Mouse (Mus musculus) right cerebral cortex, postnatal 10 days (tissue): ENCODE data around the gene Arel1.
A peak's percentile ranks its signal among the peaks of the same experiment; 100 is the strongest.

ENCODE experiments used
- DNase-seq, 2 experiments: peaks; one replicate each; pipeline ENCODE4 v3.0.0; 2021; ENCODE audit warnings: low spot score in 2 of 2

The Arel1 gene

GRCm38 (mm10) chr12:84970428-84971096 is at the start of gene Arel1, which contains the start of gene Fcf1:
Gene Arel1 (minus strand): TSS chr12:84970900.
Gene Fcf1 (plus strand): TSS chr12:84970897.
- DNase-seq = peak; percentile 92 to 93

GRCm38 (mm10) chr12:85012185-85012584 is 41.5 kb upstream of the Arel1 start:
- DNase-seq = no peak

- no peak for DNase-seq
Observed at GRCm38 (mm10) chr12:85010541-85010940, 39.8 kb upstream of the Arel1 start.

- DNase-seq = no peak
Observed at GRCm38 (mm10) chr12:85009776-85010175, 39.1 kb upstream of the Arel1 start.

GRCm38 (mm10) chr12:85007021-85007420 is 36.3 kb upstream of the Arel1 start:
- no peak for DNase-seq

GRCm38 (mm10) chr12:85006206-85006605 is 35.5 kb upstream of the Arel1 start:
- DNase-seq = no peak

- no peak for DNase-seq
Observed at GRCm38 (mm10) chr12:84999053-84999452, 28.4 kb upstream of the Arel1 start.

- DNase-seq = peak; percentile 79 to 84
Observed at GRCm38 (mm10) chr12:84996501-84997398, 26.1 kb upstream of the Arel1 start.

- peak; percentile 99 for DNase-seq
Observed at GRCm38 (mm10) chr12:84996083-84996496, 25.4 kb upstream of the Arel1 start, which contains the start of gene Ylpm1. Gene Ylpm1 (plus strand): TSS chr12:84996321.

- no peak for DNase-seq
Observed at GRCm38 (mm10) chr12:84995112-84995761, 24.5 kb upstream of the Arel1 start.

GRCm38 (mm10) chr12:84989456-84989855 is 18.8 kb upstream of the Arel1 start:
- no peak for DNase-seq

- no peak for DNase-seq
Observed at GRCm38 (mm10) chr12:84979264-84979862, 8.7 kb upstream of the Arel1 start.

- no peak for DNase-seq
Observed at GRCm38 (mm10) chr12:84969656-84970427, 858 bp downstream of the Arel1 start.

- no peak for DNase-seq
Observed at GRCm38 (mm10) chr12:84968831-84969655, 1.7 kb downstream of the Arel1 start.

- no peak for DNase-seq
Observed at GRCm38 (mm10) chr12:84962606-84963005, 8.1 kb downstream of the Arel1 start.

GRCm38 (mm10) chr12:84958794-84959356 is 11.8 kb downstream of the Arel1 start:
- DNase-seq = no peak

- DNase-seq = no peak
Observed at GRCm38 (mm10) chr12:84956317-84956716, 14.4 kb downstream of the Arel1 start.

GRCm38 (mm10) chr12:84952351-84952750 is 18.3 kb downstream of the Arel1 start:
- no peak for DNase-seq

GRCm38 (mm10) chr12:84951531-84951930 is 19.2 kb downstream of the Arel1 start:
- DNase-seq = no peak

- no peak for DNase-seq
Observed at GRCm38 (mm10) chr12:84950763-84951162, 19.9 kb downstream of the Arel1 start.
